Mouse (Mus musculus) lung, embryonic 16.5 days (tissue): Measurements from ENCODE around the gene Psmg3. TPM values are rescaled to one million over a fixed set of nuclear protein-coding genes. Genes with fewer than 3 reads are reported as not detected.
A peak's percentile ranks its signal among the peaks of the same experiment; 100 is the strongest.

Experiments used
- ATAC-seq: fragments of 200-750 bp; cut with Nextera tagmentation; 2 replicates; pipeline ENCODE4 v1.8.0; 2017; ENCODE audit warnings: low read depth, mild to moderate bottlenecking, moderate library complexity
- H3K27ac ChIP-seq: fragments of 300-500 bp; sonication (generic); 2 replicates; pipeline ENCODE4 v1.5.1; 2014; ENCODE audit warnings: mild to moderate bottlenecking, control low read depth, low read length
- H3K27me3 ChIP-seq: fragments of 300-500 bp; sonication (generic); 2 replicates; pipeline ENCODE4 v1.6.1; 2014; ENCODE audit warnings: low read depth, low read length, mixed read lengths; ENCODE audit not compliant: control insufficient read depth, insufficient read depth
- H3K36me3 ChIP-seq: fragments of 300-500 bp; sonication (generic); 2 replicates; pipeline ENCODE4 v1.6.1; 2014; ENCODE audit warnings: low read length; ENCODE audit not compliant: control insufficient read depth, insufficient read depth
- H3K4me1 ChIP-seq: fragments of 300-500 bp; sonication (generic); replicated peaks from 2 replicates; pipeline ENCODE4 v1.6.1; 2014; ENCODE audit warnings: low read length, mixed read lengths; ENCODE audit not compliant: control insufficient read depth, insufficient read depth
- H3K4me2 ChIP-seq: fragments of 300-500 bp; sonication (generic); 2 replicates; pipeline ENCODE4 v1.6.1; 2014; ENCODE audit warnings: low read depth, low read length, control low read depth
- H3K4me3 ChIP-seq: fragments of 300-500 bp; sonication (generic); 2 replicates; pipeline ENCODE4 v1.5.1; 2014; ENCODE audit warnings: mild to moderate bottlenecking, low read length, control low read depth
- H3K9ac ChIP-seq: fragments of 300-500 bp; sonication (generic); 2 replicates; pipeline ENCODE4 v1.6.1; 2014; ENCODE audit warnings: low read length, control low read depth
- H3K9me3 ChIP-seq: fragments of 300-500 bp; sonication (generic); 2 replicates; pipeline ENCODE4 v1.6.1; 2016; ENCODE audit warnings: low read length; ENCODE audit not compliant: control insufficient read depth
- WGBS: fragments of 180-500 bp; shearing (Covaris S2); extraction: QIAGEN DNeasy Blood & Tissue Kit; methylation state at CpG from one replicate; pipeline ENCODE4 v1.1.7; 2014; 5-methylcytosine and 5-hydroxymethylcytosine counted together
- polyA plus RNA-seq: library from polyadenylated mRNA; unstranded; fragments of >200 nt; fragmentation: Nextera tagmentation; extraction: Ambion mirVana; gene quantifications from 2 replicates; pipeline ENCODE4 v1.2.1, GENCODE M21; 2015

Psmg3 gene
- polyA plus RNA-seq, 1 experiment from 2014 or later, result 69.5 TPM

- Histone ChIP-seq H3K4me2 (no peak overlapping the region), H3K27me3 (no peaks in the 10 kb centered on the region), H3K27ac (no peak overlapping the region), H3K9me3 (no peaks in the 10 kb centered on the region), H3K9ac (no peak overlapping the region), H3K36me3 (no peaks in the 10 kb centered on the region), H3K4me1 (no peaks in the 10 kb centered on the region), H3K4me3 (no peak overlapping the region)
- 76% methylated on average over 7 of the region's 7 CpGs for WGBS
- ATAC-seq, result no peak
These were observed 9.0 kb upstream of the Psmg3 start for GRCm38 (mm10) chr5:139835706-139836105.

- Histone ChIP-seq H3K4me2 (no peak overlapping the region), H3K9me3 (no peaks in the 10 kb centered on the region), H3K36me3 (no peaks in the 10 kb centered on the region), H3K4me1 (no peaks in the 10 kb centered on the region), H3K4me3 (no peak overlapping the region), H3K9ac (no peak overlapping the region), H3K27ac (no peak overlapping the region), H3K27me3 (no peaks in the 10 kb centered on the region)
- no peak for ATAC-seq
- WGBS, result 58% methylated on average over 7 of the region's 7 CpGs
These were observed 5.4 kb upstream of the Psmg3 start for GRCm38 (mm10) chr5:139832125-139832524.

GRCm38 (mm10) chr5:139830734-139831133 is 4.0 kb upstream of the Psmg3 start:
- WGBS, result 70% methylated on average over 3 of the region's 3 CpGs

GRCm38 (mm10) chr5:139829384-139829783 is 2.7 kb upstream of the Psmg3 start:
- H3K9ac ChIP-seq, result no peak overlapping the region
- no peak overlapping the region for H3K27ac ChIP-seq
- 72% methylated on average over 13 of the region's 13 CpGs for WGBS
- no peaks in the 10 kb centered on the region for H3K27me3 ChIP-seq
- peaks cover 8% of the 10 kb centered on the region for H3K4me1 ChIP-seq
- H3K9me3 ChIP-seq, result no peaks in the 10 kb centered on the region
- H3K36me3 ChIP-seq, result no peaks in the 10 kb centered on the region
- ATAC-seq, result no peak
- no peak overlapping the region for H3K4me2 ChIP-seq
- no peak overlapping the region for H3K4me3 ChIP-seq

More at GRCm38 (mm10) chr5:139830734-139831133, 4.0 kb upstream of the Psmg3 start:
- no peak for ATAC-seq
- no peak overlapping the region for H3K4me2 ChIP-seq
- H3K27ac ChIP-seq, result no peak overlapping the region
- H3K36me3 ChIP-seq, result no peaks in the 10 kb centered on the region
- H3K4me1 ChIP-seq, result peaks cover 4% of the 10 kb centered on the region
- H3K4me3 ChIP-seq, result no peak overlapping the region
- no peaks in the 10 kb centered on the region for H3K9me3 ChIP-seq
- H3K27me3 ChIP-seq, result no peaks in the 10 kb centered on the region
- H3K9ac ChIP-seq, result no peak overlapping the region

- H3K27me3 ChIP-seq, result no peaks in the 10 kb centered on the region
- H3K4me3 ChIP-seq, result no peak overlapping the region
- H3K4me1 ChIP-seq, result peaks cover 8% of the 10 kb centered on the region
- H3K9ac ChIP-seq, result no peak overlapping the region
- no peak overlapping the region for H3K4me2 ChIP-seq
- no peak overlapping the region for H3K27ac ChIP-seq
- no peaks in the 10 kb centered on the region for H3K9me3 ChIP-seq
- peaks cover 9% of the 10 kb centered on the region for H3K36me3 ChIP-seq
- WGBS, result 86% methylated on average over 1 of the region's 1 CpGs
- no peak for ATAC-seq
These were observed 908 bp upstream of the Psmg3 start for GRCm38 (mm10) chr5:139827593-139827992.

- WGBS, result 35% methylated on average over 11 of the region's 11 CpGs
- peak overlapping the region; percentile 89 for H3K9ac ChIP-seq
- peak overlapping the region; percentile 99 for H3K4me3 ChIP-seq
- H3K9me3 ChIP-seq, result no peaks in the 10 kb centered on the region
- no peak overlapping the region for H3K27ac ChIP-seq
- peak overlapping the region; percentile 81 for H3K4me2 ChIP-seq
- peaks cover 17% of the 10 kb centered on the region for H3K36me3 ChIP-seq
- H3K4me1 ChIP-seq, result peaks cover 8% of the 10 kb centered on the region
- no peak for ATAC-seq
- no peaks in the 10 kb centered on the region for H3K27me3 ChIP-seq
These were observed 738 bp downstream of the Psmg3 start for GRCm38 (mm10) chr5:139825947-139826346.

- no peak for ATAC-seq
- H3K36me3 ChIP-seq, result peaks cover 17% of the 10 kb centered on the region
- H3K9me3 ChIP-seq, result no peaks in the 10 kb centered on the region
- no peak overlapping the region for H3K4me3 ChIP-seq
- H3K9ac ChIP-seq, result no peak overlapping the region
- peaks cover 8% of the 10 kb centered on the region for H3K4me1 ChIP-seq
- 88% methylated on average over 10 of the region's 10 CpGs for whole genome bisulfite sequencing
- no peaks in the 10 kb centered on the region for H3K27me3 ChIP-seq
- H3K4me2 ChIP-seq, result no peak overlapping the region
- H3K27ac ChIP-seq, result no peak overlapping the region
These were observed 2.2 kb downstream of the Psmg3 start for GRCm38 (mm10) chr5:139824531-139824930.

GRCm38 (mm10) chr5:139821466-139822459 is 4.9 kb downstream of the Psmg3 start:
- no peak overlapping the region for H3K27ac ChIP-seq
- ATAC-seq, result no peak
- H3K4me2 ChIP-seq, result no peak overlapping the region

GRCm38 (mm10) chr5:139819538-139820181 is 7.0 kb downstream of the Psmg3 start, which contains the start of gene Tmem184a:
Tmem184a (minus strand) TSS chr5:139819917.
- no peaks in the 10 kb centered on the region for H3K9me3 ChIP-seq
- 82% methylated on average over 9 of the region's 9 CpGs for WGBS
- no peak within 1 kb of the TSS for H3K4me2 ChIP-seq
- no peak for ATAC-seq
- H3K27ac ChIP-seq, result no peak within 1 kb of the TSS
- H3K27me3 ChIP-seq, result no peaks in the 10 kb centered on the region
- peaks cover 17% of the 10 kb centered on the region for H3K36me3 ChIP-seq
- H3K9ac ChIP-seq, result no peak within 1 kb of the TSS
- peaks cover 3% of the 10 kb centered on the region; the same call in 1 of the 2 replicates for H3K4me1 ChIP-seq
- H3K4me3 ChIP-seq, result no peak within 1 kb of the TSS

More at GRCm38 (mm10) chr5:139821466-139822459, 4.9 kb downstream of the Psmg3 start:
- no peak overlapping the region for H3K9ac ChIP-seq
- H3K4me3 ChIP-seq, result no peak overlapping the region
- WGBS, result 71% methylated on average over 12 of the region's 12 CpGs
- H3K27me3 ChIP-seq, result no peaks in the 10 kb centered on the region
- H3K9me3 ChIP-seq, result no peaks in the 10 kb centered on the region
- H3K4me1 ChIP-seq, result peaks cover 8% of the 10 kb centered on the region
- H3K36me3 ChIP-seq, result peaks cover 17% of the 10 kb centered on the region
